Mouse (Mus musculus) T-helper 1 cell (primary cell): ENCODE results near the gene Srd5a1.

ENCODE experiments used
- in situ Hi-C: fragments of 300-600 bp; cut with MboI, MseI; formaldehyde crosslinking; loops from one replicate; pipeline ENCODE4 v1.15.1; 2025; ENCODE audit warnings: high pct_unique_total_duplicates

Srd5a1 gene

DNA sequence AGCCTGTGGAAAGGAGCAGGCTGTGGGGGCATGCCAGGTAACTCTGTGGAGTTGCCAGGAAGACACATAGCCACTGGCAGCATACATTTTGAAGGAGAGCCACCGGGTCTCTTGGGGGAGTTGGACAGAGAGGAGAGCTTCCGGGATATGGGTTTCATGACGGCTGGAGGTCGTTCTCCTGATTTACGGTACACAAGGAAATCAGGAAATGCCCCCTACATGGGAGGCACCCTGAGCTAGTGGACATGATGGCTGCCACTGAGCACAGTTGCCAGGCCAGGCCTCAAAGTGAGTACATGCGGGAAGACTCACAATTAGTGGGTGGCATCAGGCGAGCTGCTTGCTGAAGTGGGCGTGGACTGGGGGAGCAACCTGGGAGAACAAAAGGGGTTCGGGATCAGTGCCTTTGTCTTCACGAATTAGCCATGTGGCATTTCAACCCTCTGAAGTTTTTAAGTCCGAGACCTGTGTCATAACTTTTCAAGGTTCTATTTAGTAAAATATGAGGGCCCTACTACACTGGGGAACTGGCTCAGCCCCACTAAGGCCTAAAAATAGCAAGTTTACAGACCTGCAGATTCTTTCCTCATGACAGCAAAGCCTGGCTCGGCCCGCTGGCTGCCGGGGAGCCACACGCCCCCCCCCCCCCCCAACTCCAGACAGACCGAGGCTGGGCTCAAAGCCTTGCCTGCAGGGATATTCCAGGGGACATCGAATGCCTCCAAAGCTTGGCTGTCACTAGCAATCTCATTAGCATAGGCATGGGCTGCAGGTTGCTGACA is 68.5 kb downstream of the Srd5a1 start:
- in situ Hi-C loops, result loop anchor here (10.0 to 25.0 kb wide), 2 partner anchors 62 to 270 kb away; partner anchors contain the start of gene Med10

DNA sequence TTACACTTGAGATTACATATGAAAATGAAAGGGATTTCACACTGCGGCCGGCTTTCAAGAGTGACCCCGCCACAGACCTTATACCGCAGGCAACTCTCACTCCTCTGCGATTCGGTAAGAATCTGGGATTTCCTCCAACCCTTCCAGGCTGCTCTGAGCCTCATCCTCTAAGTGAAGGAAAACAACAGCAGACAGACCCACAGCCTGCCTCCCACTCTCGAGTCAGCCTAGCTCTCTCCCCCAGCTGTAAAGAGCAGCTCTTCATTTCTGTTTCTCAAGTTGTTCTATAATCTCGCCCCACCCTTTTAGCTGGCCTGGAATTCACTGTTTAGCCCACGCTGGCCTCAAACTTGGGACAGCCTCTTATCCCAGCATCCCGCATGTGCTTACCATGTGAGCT is 69.5 kb downstream of the Srd5a1 start:
- in situ Hi-C loops, result loop anchor here (10.0 to 25.0 kb wide), 2 partner anchors 63 to 271 kb away; partner anchors contain the start of gene Med10

DNA sequence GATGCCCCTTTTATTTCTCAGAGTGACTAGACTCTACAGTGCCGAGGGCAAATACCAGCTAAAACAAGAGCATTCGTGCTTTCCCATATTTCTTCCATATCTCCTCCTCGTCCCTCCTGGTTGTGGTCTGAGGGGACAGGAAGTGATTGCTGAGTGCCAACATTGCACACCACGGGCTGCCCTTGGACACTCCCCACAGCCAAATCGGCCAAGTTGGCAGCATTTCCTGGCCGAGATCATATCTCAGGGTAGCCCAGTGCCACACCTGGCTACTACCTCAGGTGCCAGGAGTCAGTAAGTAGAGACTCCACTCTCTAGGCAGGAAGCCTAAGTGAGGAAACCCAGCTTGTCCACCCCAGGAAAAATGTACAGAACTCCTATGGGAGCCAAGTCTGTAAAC is 70.0 kb downstream of the Srd5a1 start:
- in situ Hi-C loops, result loop anchor here (10.0 to 25.0 kb wide), 2 partner anchors 64 to 271 kb away; partner anchors contain the start of gene Med10

GRCm38 (mm10) chr13:69538327-69538726 is 72.9 kb downstream of the Srd5a1 start:
- in situ Hi-C loops, result loop anchor here (10.0 to 25.0 kb wide), 2 partner anchors 274 to 954 kb away; partner anchors contain the start of genes Fastkd3, Med10 and Mtrr

GRCm38 (mm10) chr13:69537366-69537765 is 73.9 kb downstream of the Srd5a1 start:
- in situ Hi-C loops, result loop anchor here (10.0 to 25.0 kb wide), 2 partner anchors 275 to 953 kb away; partner anchors contain the start of genes Fastkd3, Med10 and Mtrr

- in situ Hi-C loops, result loop anchor here (10.0 to 25.0 kb wide), 2 partner anchors 276 to 951 kb away; partner anchors contain the start of genes Fastkd3, Med10 and Mtrr
Observed at GRCm38 (mm10) chr13:69536021-69536420, 75.2 kb downstream of the Srd5a1 start.

DNA sequence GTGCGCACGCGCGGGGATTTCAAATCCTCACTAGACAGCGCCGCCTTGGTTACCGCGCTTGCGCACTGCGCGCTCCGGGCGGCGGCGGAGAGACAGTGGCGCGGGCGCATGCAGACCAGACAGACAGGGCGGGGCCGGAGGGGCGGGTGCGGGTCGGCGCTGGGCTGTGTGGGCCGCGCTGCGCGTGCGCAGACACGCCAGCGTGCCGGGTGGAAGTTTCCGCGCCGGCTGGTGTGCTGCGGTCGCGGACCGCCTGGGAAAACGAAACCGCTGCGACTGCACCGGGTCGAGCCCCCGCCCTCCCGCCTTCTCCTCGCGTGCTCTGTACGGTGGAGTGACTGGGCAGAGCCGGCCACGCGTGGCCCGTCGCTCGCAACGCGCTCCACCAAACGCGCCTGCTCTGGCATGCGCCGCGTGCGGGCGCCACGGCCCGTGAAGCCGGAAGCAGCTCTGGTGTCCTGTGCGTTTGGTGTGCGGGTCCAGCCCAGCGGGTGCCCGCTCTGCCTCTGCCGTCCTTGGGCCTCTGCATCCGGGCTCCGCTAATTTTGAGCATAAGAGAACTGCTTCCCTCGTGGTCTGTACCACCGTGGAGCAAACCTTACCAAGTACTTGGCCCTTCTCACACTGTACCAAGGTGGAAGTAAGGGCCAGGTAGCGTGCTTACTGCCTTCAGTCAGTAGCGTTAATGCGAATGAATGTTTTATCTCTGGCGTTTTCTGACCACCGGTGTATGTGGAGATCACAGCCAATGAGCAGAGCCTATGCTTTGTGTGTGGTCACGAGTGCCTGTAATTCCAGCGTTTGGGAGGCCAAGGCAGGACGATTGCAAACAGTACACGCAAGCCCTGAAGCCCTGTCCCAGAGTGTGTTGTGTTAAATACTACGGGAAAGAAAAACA is 76.3 kb downstream of the Srd5a1 start:
- in situ Hi-C loops, result loop anchor here (10.0 to 25.0 kb wide), 2 partner anchors 277 to 950 kb away; partner anchors contain the start of genes Fastkd3, Med10 and Mtrr

DNA sequence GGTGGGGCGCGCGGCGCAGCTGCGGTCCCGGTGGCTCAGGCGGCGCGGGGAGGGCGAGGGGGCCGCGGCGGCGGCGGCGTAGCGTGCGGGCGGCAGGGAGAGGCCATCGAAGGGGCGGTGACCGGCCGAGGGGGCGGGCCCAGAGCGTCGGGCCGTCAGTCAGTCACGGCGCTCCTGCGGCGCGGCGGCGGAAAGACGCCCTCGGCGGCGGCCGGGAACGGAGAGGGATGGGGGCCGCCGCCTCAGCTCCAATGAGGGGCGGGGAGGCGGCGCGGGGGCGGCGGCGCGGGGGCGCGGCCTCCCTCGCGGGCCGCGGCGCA is 76.9 kb downstream of the Srd5a1 start, which contains the start of gene Tent4a:
Tent4a (minus strand) TSS at position 284 of the 320 bp plus-strand sequence.
- in situ Hi-C loops, result loop anchor here (10.0 to 25.0 kb wide), 2 partner anchors 278 to 949 kb away; partner anchors contain the start of genes Fastkd3, Med10 and Mtrr

- in situ Hi-C loops, result loop anchor here (10.0 to 25.0 kb wide), 2 partner anchors 279 to 949 kb away; partner anchors contain the start of genes Fastkd3, Med10 and Mtrr
Observed at GRCm38 (mm10) chr13:69533405-69534333, 77.6 kb downstream of the Srd5a1 start, which contains the start of gene Nsun2. Gene Nsun2 (plus strand): TSS chr13:69533746.

GRCm38 (mm10) chr13:69532893-69533404 is 78.3 kb downstream of the Srd5a1 start:
- in situ Hi-C loops, result loop anchor here (10.0 to 25.0 kb wide), 2 partner anchors 279 to 948 kb away; partner anchors contain the start of genes Fastkd3, Med10 and Mtrr

- in situ Hi-C loops, result loop anchor here (10.0 to 25.0 kb wide), 2 partner anchors 280 to 947 kb away; partner anchors contain the start of genes Fastkd3, Med10 and Mtrr
Observed at GRCm38 (mm10) chr13:69532101-69532892, 78.9 kb downstream of the Srd5a1 start.

- in situ Hi-C loops, result loop anchor here (10.0 to 25.0 kb wide), 2 partner anchors 281 to 947 kb away; partner anchors contain the start of genes Fastkd3, Med10 and Mtrr
Observed at GRCm38 (mm10) chr13:69531431-69531830, 79.8 kb downstream of the Srd5a1 start.

- in situ Hi-C loops, result loop anchor here (10.0 to 25.0 kb wide), 2 partner anchors 281 to 946 kb away; partner anchors contain the start of genes Fastkd3, Med10 and Mtrr
Observed at GRCm38 (mm10) chr13:69530951-69531350, 80.3 kb downstream of the Srd5a1 start.

DNA sequence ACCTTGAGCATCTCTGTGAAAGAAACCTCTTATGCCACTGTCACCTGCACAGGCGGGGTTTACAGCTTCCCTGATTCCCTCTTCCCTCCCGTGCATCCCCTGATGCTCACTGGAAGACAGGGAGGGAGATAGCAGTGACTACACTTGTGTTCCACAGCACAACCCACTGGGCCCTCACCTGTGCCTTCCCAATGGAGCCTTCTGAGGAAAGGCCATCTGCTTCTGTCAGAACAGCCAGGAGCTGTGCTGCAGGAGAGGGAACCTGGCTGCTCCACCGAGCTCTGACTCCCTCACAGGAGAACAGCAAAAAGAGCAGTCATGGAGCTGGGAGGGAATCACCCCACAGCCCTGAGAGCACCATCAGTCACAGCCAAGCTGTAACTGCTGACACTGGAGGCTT is 81.1 kb downstream of the Srd5a1 start:
- in situ Hi-C loops, result loop anchor here (10.0 to 25.0 kb wide), 2 partner anchors 282 to 945 kb away; partner anchors contain the start of genes Fastkd3, Med10 and Mtrr

DNA sequence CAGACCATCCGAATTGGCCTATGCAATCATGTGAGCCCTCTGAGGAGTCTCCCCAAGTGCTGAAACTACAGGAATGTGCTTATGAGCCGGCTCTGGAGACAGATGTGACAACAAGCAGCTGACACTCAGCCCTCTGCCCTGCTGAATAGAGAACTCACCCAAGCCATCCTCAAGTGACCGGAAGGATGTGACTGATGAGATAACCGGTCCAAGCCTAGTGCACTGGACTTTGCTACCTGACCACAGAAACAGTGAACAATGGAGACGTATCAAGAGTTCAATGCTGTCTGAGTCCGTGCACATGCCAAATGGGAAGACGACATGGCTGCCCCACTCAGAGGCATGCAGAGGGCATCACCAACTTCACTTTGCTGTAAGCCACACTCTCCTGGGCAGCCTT is 82.7 kb downstream of the Srd5a1 start:
- in situ Hi-C loops, result loop anchor here (25.0 kb wide), 1 partner anchor 284 kb away; the partner anchor contains the start of gene Med10

- in situ Hi-C loops, result loop anchor here (25.0 kb wide), 1 partner anchor 286 kb away; the partner anchor contains the start of gene Med10
Observed at GRCm38 (mm10) chr13:69525867-69526266, 85.4 kb downstream of the Srd5a1 start.

DNA sequence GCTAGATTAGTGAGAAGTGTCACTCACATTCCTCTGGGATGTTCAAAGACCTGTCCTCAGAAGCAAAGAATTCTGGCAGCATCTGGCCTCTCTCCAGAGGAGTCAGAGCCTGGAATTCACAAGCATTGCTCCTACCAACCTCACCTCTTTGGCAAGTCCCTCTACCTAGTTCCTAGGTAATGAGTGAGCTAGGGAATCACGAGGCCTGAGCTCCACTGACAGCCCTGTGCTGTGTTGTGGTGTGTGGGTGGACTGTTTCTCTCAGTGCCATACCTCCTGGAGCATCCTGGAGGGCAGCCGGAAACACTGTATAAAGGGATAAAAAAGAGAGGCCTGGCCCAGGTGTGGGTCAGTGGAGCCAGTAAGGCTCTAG is 87.1 kb downstream of the Srd5a1 start:
- in situ Hi-C loops, result no loop called here
